Mouse (Mus musculus): ENCODE results near the gene Ier3.

Gene Ier3

DNA sequence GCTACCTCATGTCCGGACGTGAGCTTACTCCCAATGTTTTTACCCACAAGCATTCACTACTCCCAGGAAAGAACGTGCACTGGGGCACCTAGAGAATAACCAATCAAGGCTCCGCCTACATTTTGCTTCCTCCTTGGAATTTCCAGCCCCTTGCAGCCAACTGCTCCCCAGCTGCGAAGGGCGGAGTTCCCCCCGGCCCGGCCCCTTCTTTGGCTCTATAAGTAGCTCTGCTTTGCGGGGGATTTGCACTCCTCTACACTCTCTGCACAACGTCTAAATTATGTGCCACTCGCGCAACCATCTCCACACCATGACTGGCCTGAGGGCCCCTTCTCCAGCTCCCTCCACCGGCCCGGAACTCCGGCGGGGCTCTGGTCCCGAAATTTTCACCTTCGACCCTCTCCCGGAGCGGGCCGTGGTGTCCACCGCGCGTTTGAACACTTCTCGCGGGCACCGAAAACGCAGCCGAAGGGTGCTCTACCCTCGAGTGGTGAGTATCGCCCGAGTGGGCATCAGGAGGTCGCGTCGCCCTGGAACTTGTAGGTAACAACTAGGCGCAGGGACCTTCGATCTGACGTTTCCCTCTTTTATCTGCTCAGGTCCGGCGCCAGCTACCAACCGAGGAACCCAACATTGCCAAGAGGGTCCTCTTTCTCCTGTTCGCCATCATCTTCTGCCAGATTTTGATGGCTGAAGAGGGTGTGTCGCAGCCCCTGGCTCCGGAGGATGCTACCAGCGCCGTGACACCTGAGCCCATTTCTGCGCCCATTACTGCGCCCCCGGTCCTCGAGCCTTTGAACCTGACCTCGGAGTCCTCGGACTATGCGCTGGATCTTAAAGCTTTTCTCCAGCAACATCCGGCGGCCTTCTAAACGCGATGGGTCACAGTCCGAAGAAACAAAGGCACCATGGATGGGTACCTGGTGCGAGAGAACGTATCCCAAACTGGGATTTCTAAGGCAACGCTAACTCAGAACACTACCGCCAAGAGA, at the start of gene Ier3:
Ier3 (plus strand) TSS at position 246 of the 992 bp plus-strand sequence.
- in situ Hi-C loops (cut with MboI; ENCODE audit: unreplicated experiment in 2 of 2) = loop anchor here in 1 of 2 experiments (10.0 kb wide), 1 partner anchor 223 kb away; the partner anchor contains the start of genes Gm6034 and H2-T22

DNA sequence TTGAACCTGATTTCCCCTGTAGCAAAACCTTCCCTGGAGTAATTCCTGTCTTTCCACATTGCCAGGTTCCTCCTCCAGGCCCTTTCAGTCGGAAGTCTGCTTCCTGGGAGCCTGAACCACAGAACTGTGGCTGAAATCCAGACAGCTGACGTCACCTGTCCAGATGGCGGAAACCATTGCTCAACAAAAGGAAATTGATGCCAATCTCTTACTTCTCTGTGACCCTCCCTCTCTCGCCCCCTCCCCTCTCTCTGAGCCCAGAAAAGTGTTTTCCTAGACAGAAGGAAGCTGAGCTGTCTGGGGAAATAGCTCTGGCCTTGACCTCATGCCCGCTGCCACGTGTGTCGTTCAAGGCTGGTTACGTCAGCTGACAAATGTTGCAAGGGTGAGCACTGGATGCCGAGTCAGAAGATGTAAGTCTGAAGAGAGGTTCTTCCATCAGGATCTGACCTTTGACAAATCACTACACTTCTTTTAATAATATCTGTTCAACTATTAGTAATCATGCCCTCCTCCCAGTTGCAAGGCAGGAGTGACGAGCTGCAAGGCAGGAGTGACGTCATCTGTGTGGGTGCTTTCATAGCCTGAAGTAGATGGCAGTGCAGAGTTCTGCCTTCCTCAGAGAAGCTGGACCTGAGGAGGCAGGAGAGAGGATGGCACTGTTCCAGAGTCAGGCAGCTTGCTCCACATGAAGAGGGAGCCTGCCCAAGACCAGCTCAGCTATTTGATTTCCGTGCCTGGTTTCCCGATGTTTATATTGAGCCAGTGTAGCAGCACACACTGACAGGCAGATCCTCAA, 44.5 kb upstream of the Ier3 start:
- in situ Hi-C loops (cut with MboI; ENCODE audit: unreplicated experiment in 2 of 2) = no loop called here

DNA sequence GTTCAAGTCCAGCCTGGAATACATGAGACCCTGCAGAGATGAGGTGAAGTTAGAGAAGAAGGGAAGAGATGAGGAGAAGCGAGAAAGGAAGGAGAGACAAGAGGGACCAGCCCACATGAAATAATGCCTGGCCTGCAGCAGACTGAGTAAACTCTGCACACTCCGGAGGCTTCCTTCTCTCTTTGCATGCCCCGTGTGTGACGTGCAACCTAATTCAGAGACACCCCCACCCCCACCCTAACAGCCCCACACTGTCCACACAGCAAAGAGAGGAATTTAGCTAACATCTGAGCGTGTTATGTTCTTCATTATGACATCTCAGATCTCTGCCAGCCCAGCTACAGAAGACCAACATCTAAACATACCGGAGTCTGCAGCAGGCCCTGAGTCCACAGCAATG, 42.5 kb upstream of the Ier3 start:
- in situ Hi-C loops (cut with MboI; ENCODE audit: unreplicated experiment in 2 of 2) = no loop called here

DNA sequence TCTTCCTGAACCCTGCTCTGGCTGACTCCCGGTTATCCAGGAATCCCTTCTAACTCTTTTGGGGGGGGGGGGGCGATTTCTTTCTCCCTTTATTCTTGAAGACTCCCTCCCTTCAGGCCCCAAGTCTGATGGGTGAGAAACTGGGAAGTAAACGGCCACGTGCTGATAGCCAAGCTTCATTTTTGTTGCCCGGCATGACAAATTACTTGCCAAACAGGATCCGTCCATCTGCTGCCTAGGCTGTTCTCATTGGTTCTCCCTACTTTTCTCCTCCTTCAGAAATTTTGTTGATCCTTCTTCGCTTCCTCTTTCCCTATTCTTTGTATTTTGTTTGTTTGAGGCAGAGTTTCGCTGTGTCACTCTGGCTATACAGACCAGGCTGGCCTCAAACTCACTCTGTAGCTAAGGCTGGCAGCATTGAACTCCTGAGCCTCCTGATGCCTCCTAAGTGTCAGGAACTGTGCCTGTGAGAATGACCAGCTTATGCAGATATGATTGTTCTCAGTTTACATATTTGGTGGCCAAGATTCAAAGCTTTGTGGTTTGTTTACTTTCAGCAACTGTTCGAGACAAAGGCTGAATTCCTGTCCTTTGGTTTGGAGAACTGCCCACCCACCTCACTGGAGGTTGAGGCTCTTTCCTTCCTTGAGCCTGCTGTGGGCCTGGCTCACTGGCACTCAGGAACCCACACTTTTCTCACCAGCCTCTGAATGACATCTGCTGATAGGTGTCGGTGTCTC, 41.8 kb upstream of the Ier3 start:
- in situ Hi-C loops (cut with MboI; ENCODE audit: unreplicated experiment in 2 of 2) = no loop called here

DNA sequence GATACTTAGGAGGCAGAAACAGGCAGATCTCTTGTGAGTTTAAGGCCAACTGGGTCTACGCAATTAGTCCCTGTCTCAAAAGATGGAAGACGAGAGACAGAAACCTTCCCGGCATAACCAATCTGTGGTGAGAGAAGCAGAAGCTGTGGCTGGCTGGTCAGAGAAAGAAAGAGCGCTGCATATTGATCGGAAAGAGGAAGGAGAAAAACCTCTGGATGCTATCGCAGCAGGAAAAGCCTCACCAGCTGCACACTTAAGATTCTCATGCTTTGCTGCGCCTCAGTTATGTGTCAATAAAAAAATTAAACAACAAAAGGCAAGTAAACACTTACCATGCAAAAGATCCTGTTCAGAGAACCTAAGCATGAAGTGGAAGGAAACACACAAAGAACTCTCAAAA, 41.1 kb upstream of the Ier3 start:
- in situ Hi-C loops (cut with MboI; ENCODE audit: unreplicated experiment in 2 of 2) = no loop called here

DNA sequence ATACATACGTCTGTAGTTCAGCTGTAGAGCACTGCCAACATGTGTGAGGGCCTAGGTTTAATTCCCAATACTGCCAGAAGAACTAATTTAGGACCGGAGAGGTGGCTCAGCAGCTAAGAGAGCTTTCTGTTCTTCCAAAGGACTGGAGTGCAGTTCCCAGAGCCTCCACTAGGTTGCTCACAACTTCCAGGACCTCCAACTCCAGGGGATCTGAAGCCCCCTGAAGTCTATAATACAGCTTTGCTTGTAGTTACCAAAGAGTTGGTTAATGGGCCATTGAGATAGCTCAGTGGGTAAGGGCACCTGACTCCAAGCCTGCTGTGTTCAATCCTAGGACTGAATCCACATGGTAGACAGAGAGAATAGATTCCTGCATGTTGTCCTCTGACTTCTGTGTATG, 39.1 kb upstream of the Ier3 start:
- in situ Hi-C loops (cut with MboI; ENCODE audit: unreplicated experiment in 2 of 2) = no loop called here

DNA sequence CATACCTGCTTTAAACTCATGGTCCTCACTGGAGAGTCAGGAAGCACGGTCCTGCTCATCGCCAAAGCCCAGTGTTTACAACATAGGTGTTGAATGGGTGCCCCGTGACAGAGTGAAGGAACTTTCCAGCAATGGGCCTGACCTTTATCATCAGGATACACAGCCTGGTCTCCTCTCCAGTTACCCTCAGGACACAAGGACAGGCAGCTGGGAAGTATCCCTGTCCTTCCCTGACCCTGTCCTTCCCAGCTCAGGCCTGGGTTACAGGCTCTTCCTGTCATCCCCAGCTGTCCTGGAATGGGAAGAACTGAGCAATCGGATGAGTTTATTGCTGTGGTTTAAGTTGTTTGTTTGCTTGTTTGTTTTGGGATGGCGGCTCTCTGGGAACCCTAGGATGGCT, 38.6 kb upstream of the Ier3 start:
- in situ Hi-C loops (cut with MboI; ENCODE audit: unreplicated experiment in 2 of 2) = no loop called here

DNA sequence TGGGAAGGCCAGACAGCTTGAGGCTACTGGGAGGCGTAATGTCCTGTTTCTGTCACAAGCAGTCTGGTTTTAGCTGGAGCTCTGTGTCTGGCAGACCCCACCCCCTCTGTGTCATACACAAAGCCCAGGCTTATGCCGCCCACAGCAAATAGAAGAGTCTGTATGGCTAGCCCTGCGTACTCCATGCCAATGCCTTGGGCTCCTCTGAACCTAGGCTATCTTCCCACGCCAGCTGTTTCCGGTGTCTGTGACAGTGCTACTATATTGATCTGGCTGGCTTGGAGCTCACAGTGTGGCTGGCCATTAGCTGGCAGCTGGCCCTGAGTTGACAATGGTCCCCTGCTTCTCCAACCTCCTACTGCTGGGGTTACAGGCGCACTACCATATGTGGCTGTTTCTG, 37.5 kb upstream of the Ier3 start:
- in situ Hi-C loops (cut with MboI; ENCODE audit: unreplicated experiment in 2 of 2) = no loop called here

DNA sequence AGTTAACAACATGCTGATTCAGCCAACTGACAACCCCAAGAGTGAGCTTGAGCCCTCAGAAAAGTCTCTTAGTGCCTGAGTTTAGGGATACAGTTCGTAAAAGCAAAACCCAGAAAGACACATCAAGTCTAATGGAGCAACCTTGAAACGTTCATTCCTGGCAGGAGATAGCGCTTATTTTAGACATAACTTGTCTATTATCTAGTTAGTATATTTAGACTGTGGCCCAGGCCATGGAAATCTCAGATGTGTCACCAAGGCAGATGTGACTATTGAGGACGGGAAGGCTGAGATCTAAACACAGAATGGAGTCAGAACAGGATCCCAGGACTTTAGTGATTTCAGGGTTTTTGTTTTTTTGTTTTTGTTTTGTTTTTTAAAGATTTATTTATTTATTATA, 36.3 kb upstream of the Ier3 start:
- in situ Hi-C loops (cut with MboI; ENCODE audit: unreplicated experiment in 2 of 2) = no loop called here

DNA sequence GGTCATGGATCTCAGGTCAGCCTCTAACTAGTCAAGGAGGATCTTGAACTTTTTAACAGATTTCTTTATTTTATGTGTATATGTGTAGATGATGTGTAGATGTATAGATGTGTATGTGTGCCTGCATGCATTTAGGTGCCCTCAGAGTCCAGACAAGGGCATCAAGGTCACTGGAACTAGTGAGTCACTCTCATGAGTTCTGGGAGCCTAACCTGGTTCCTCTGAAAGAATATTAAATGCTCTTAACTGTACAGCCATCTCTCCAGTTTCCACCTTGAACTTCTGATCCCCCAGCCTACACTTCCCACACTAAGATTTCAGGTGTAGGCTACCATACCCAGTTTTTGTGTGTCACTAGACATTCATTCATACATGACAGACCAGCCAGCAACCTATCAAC, 34.0 kb upstream of the Ier3 start:
- in situ Hi-C loops (cut with MboI; ENCODE audit: unreplicated experiment in 2 of 2) = no loop called here

DNA sequence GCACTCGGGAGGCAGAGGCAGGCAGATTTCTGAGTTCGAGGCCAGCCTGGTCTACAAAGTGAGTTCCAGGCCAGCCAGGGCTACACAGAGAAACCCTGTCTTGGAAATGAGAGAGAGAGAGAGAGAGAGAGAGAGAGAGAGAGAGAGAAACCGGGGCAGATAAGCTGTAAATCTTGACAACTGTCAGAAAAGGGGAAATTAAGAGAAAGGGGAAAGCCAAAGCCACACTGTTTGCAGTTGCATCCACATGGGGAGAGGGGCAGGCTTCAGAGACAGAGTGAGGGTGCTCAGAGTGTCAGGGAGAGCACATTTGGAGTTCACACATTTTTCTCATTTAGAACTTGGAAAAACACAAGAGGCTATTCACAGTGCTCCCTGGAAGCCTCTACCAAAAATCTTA, 33.5 kb upstream of the Ier3 start:
- in situ Hi-C loops (cut with MboI; ENCODE audit: unreplicated experiment in 2 of 2) = no loop called here

DNA sequence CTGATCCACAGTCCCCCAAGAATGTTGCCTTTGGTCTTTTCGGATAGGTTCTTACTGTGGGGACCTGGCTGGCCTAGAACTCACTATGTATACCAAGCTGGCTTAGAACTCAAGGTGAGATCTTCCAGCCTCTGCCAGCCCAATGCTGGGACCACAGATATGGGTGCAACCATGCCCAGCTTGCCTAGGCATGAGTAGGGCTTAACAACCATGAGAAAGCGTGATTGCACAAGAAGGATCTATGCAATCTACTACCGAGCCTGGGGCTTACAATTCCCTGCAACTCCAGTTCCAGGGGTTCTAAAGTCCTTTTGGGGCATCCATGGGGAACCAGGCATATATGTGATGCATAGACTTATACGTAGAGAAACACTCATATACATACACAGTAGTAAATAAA, 30.6 kb upstream of the Ier3 start:
- in situ Hi-C loops (cut with MboI; ENCODE audit: unreplicated experiment in 2 of 2) = no loop called here

DNA sequence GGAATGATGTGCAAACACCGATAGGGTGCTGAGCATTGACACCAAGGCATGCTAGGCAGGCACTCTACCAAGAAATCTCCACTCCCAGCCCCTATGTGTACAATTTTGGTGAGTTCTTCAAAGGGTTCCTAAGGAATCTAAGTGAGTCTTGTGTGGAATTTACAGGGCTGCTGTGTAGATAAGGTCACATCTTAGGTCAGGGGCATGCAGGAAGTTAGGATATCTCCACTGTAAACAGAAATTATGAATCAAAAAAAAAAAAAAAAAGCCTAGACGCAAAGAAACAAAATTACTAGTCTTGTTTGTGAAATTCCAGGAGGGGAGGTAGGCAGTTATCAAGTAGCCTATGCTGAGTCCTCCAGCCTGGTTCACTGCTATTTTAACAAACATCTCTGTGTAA, 28.6 kb upstream of the Ier3 start:
- in situ Hi-C loops (cut with MboI; ENCODE audit: unreplicated experiment in 2 of 2) = no loop called here

DNA sequence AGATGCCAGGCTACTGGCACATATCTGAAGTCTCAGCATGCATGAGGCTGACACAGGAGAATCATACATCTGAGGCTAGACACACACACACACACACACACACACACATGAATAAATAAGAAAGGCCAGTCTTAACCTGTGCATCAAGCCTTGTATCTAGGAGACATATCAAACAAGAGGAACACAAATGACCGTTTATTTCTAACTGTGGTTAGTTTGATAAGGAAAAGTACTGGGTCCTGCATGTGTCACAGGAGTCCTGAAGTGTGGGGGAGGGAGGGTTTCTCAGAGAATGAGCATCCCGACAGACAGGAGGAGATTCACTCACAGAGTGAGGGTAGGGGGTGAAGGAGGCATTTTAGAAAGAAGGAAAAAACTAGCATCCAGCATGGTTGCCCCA, 26.4 kb upstream of the Ier3 start:
- in situ Hi-C loops (cut with MboI; ENCODE audit: unreplicated experiment in 2 of 2) = no loop called here

DNA sequence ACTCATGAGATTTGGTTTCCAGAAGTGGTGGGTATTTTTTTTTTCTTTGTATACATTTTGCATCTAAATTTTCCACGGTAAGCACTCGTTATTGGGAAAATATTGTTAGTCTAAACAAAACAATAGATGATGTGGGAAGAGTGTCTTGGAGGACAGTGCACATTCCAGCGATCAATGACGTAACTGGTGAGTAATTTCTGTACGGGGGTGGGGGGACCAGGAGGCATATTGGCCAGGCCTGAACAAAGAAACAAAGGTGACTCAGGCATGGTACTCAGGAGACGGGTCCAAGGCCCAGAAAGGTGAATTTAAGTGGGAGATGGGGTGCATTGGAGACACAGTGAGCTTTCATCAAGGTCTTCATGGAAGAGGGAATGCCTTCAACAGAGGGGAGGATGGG, 25.8 kb upstream of the Ier3 start:
- in situ Hi-C loops (cut with MboI; ENCODE audit: unreplicated experiment in 2 of 2) = no loop called here

DNA sequence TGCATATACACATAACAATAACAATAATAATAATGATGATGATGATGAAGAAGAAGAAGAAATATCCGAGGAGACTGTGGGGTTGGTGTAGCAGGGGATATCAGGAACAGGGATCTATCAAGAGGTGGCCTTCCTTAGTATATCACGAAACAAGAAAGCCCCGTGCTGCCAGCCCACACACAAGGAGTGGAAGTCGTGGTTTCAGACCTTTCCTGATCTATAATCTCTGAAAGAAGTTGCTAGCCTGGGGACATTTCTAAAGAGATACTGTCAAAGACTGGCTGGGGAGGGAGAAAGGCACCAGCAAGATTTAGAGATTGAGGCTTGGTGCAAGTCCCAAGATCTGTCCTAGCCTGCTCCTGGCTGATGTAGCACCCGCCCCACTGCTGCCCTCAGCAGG, 24.6 kb upstream of the Ier3 start:
- in situ Hi-C loops (cut with MboI; ENCODE audit: unreplicated experiment in 2 of 2) = no loop called here

DNA sequence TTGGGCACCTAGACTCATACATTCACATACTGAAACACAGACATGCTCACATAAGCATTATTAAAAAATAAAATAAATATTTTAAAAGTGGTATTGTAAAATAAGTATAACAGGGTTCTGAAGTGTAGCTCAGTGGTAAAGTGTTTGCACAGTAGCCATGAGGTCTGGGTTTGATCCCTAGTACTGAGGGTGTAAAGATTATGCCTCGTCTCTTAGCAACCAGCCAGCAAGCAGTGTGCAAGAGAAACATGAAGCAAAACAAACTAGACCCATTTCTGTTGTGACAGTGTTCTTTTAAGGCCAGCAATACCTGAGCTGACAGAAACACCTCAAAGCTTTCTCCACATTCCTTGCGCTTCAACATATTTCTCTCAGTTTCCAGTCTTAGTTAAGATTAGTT, 20.6 kb upstream of the Ier3 start:
- in situ Hi-C loops (cut with MboI; ENCODE audit: unreplicated experiment in 2 of 2) = no loop called here

DNA sequence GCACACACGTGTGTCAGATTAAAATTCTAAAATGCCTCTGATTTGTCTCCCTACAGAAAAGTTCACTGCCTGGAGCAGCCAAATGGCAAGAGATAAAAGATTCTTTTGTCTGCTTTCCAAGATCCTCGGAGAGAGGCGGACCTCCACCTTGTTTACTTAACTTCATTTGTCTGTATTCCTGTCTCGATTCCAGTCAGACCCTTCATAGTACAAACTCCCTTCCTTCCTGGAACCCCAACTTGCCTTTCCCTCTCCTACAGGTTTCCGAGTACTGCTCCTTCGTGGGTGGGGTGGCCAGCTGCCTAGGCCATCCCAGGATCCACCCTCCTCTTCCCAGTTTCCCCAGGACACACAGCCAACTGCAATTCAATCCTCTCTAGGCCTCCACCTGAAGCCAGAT, 18.5 kb upstream of the Ier3 start:
- in situ Hi-C loops (cut with MboI; ENCODE audit: unreplicated experiment in 2 of 2) = no loop called here

DNA sequence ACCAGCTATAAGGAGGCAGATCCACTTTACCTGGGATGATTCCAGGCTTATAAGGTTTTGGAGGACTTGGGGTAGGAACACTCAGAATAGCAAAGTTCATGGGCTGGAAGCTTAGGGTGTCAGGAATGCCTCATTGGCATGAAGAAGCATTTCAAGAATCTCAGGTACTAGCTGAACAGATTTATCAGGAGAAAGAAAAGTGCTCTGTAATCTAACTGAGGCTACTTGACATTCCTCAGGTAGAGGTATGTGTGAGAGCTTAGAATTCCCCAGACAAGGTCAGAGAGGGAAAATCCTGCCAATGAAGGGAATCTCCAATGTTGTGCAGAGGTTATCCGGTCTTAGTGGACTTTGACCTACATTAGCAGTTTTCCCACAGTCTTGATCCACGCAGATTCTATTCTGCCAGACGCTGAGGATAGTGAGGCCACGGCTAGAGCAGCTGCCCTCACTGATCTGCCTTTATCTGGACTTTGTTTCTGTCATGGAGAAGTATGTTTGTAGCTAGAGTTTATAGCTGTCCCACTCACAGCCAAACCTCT, 17.6 kb upstream of the Ier3 start:
- in situ Hi-C loops (cut with MboI; ENCODE audit: unreplicated experiment in 2 of 2) = no loop called here

DNA sequence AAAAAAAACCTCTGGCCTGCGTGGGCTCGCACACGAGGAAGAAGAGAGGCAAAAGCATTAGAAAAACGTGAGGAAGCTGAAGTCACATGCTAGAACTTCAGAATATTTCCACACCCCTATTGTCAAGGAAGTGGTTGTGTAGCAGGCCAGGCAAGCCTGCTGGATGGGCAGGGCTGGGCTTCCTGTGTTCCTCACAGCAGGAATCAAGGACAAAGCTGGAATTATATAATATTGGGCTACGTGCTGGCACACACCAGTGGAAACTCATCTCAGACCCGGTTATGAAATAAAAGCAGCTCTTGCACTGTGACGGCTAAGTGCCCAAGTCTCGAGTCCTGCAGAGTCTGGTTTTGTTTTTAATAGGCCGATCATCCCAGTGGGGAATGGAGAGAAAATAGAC, 13.4 kb upstream of the Ier3 start:
- in situ Hi-C loops (cut with MboI; ENCODE audit: unreplicated experiment in 2 of 2) = no loop called here

DNA sequence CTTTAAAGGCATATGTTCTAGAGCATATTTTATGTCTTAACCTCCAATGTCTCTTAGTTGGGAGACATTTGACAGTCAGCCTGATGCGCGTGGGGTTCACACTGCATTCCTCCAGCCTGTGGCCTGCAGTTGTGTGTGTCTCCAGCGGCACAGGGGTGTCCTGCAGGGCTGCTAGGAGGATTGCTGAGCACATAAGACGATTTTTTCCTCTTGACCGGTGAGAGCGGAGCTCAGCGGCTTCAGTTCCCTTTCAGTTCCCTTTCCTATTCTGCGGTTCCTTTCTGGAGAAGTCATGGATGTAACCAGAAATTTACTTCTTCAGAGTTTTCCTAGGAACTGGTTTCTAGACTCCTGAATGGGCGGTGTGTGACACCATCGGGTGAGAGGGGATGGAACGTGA, 12.1 kb upstream of the Ier3 start:
- in situ Hi-C loops (cut with MboI; ENCODE audit: unreplicated experiment in 2 of 2) = no loop called here
